Mouse (Mus musculus) lung, adult 2 months (tissue): ENCODE data around the gene Zp2.

Experiments used
- CTCF ChIP-seq: fragments of 200-500 bp; IDR thresholded peaks from 2 replicates; pipeline ENCODE4 v1.5.1; 2011; ENCODE audit warnings: mild to moderate bottlenecking, low read length, control low read depth; ENCODE audit not compliant: insufficient read depth
- POLR2A ChIP-seq: fragments of 200-500 bp; IDR thresholded peaks from 2 replicates; pipeline ENCODE4 v1.6.1; 2011; ENCODE audit warnings: low read depth, mild to moderate bottlenecking, control low read depth, low read length, borderline replicate concordance; ENCODE audit errors: extremely low read depth

GRCm38 (mm10) chr7:120126976-120127685 lies 18.0 kb downstream of the Zp2 start:
- TF ChIP-seq POLR2A (no peak), CTCF (no peak)
